Mouse (Mus musculus) heart, embryonic 11.5 days (tissue): ENCODE data around the gene Tpm3. TPM values are rescaled to one million over a fixed set of nuclear protein-coding genes. Genes with fewer than 3 reads are reported as not detected.

Source experiments
- ATAC-seq: fragments of 200-750 bp; cut with Nextera tagmentation; replicated peaks from 2 replicates; pipeline ENCODE4 v1.8.0; 2017; ENCODE audit warnings: moderate library complexity; ENCODE audit not compliant: insufficient number of reproducible peaks, low FRiP score, low TSS enrichment
- H3K27ac ChIP-seq: fragments of 300-500 bp; sonication (generic); 2 replicates; pipeline ENCODE4 v1.5.1; 2014; ENCODE audit warnings: mild to moderate bottlenecking, low read depth, low read length
- H3K27me3 ChIP-seq: fragments of 300-500 bp; sonication (generic); 2 replicates; pipeline ENCODE4 v1.6.1; 2014; ENCODE audit warnings: mild to moderate bottlenecking, low read length, mixed read lengths; ENCODE audit not compliant: control insufficient read depth, insufficient read depth
- H3K36me3 ChIP-seq: fragments of 300-500 bp; sonication (generic); 2 replicates; pipeline ENCODE4 v1.6.1; 2014; ENCODE audit warnings: mild to moderate bottlenecking, low read length, moderate library complexity, mixed read lengths; ENCODE audit not compliant: control insufficient read depth, insufficient read depth
- H3K4me1 ChIP-seq: fragments of 300-500 bp; sonication (generic); 2 replicates; pipeline ENCODE4 v1.6.1; 2014; ENCODE audit warnings: low read length; ENCODE audit not compliant: control insufficient read depth, insufficient read depth
- H3K4me2 ChIP-seq: fragments of 300-500 bp; sonication (generic); 2 replicates; pipeline ENCODE4 v1.6.1; 2014; ENCODE audit warnings: mild to moderate bottlenecking, moderate library complexity
- H3K4me3 ChIP-seq: fragments of 300-500 bp; sonication (generic); 2 replicates; pipeline ENCODE4 v1.5.1; 2014; ENCODE audit warnings: low read depth, low read length
- H3K9ac ChIP-seq: fragments of 300-500 bp; sonication (generic); 2 replicates; pipeline ENCODE4 v1.6.1; 2014; ENCODE audit warnings: mild to moderate bottlenecking, low read depth, low read length, moderate library complexity
- H3K9me3 ChIP-seq: fragments of 300-500 bp; sonication (generic); replicated peaks from 2 replicates; pipeline ENCODE4 v1.6.1; 2016; ENCODE audit warnings: low read length; ENCODE audit not compliant: control insufficient read depth
- WGBS: fragments of 180-500 bp; shearing (Covaris S2); extraction: QIAGEN DNeasy Blood & Tissue Kit; methylation state at CpG from one replicate; pipeline ENCODE4 v1.1.7; 2014; ENCODE audit not compliant: insufficient replicate concordance; 5-methylcytosine and 5-hydroxymethylcytosine counted together
- microRNA counts: library from miRNA; unstranded; fragments of <30 nt; microRNA quantifications from one replicate; lab custom pipeline; 2015
- microRNA-seq: library from miRNA; unstranded; fragments of <30 nt; microRNA quantifications from one replicate; pipeline ENCODE4, GENCODE M21; 2016; ENCODE audit warnings: borderline number of aligned reads
- polyA plus RNA-seq: library from polyadenylated mRNA; unstranded; fragments of >200 nt; fragmentation: Nextera tagmentation; extraction: Ambion mirVana; gene quantifications from 2 replicates; pipeline ENCODE4 v1.2.1, GENCODE M21; 2014

The Tpm3 gene
- polyA plus RNA-seq, 1 experiment from 2014 or later = 352 TPM

DNA sequence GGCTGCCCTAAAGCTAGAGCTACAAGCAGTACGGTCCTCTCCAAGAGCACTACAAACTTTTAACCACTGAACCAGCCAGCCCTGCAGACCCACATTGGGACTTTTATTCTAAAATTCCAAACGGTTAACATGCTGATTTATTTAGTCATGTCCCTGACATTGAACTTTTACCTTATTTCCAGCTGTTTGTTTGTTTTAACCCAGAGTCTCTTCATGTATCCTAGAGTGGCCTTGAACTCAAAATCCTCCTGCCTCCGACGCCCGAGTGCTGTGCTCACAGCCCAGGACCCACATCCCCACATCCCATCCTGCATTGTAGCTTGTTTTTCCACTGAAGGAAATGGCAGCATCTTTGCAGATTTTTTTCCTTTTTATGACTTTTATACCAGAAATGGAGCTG is 62.5 kb downstream of the Tpm3 start:
- Histone ChIP-seq H3K9me3 (no peaks in the 10 kb centered on the region), H3K4me2 (no peak overlapping the region), H3K36me3 (no peaks in the 10 kb centered on the region), H3K4me3 (no peak overlapping the region), H3K27me3 (no peaks in the 10 kb centered on the region), H3K27ac (no peak overlapping the region), H3K9ac (no peak overlapping the region), H3K4me1 (0 out of 2 replicates have a peak, but pooled peaks cover 2% of the 10 kb centered on the region)
- no peak for ATAC-seq
- WGBS = 81% methylated on average over 5 of the region's 5 CpGs

DNA sequence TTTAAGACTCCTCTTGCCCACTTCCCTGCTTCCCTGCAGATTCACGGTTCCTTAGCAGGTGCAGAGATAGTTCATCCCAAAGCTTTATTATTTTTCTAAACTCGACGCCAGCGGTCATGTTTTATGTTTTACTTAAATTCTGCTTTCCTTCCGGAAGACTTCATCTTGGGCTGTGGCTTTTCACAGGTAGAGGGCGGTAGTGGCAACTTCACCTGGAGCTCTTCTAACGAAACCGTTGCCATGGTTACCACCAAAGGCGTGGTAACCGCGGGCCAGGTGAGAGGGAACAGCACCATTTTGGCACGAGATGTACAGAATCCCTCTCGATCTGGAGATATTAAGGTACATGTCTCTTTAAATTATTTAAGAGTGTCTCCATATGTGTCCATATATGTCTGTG is 64.2 kb downstream of the Tpm3 start:
- H3K9ac ChIP-seq = no peak overlapping the region
- no peaks in the 10 kb centered on the region for H3K36me3 ChIP-seq
- H3K4me1 ChIP-seq = 0 out of 2 replicates have a peak, but pooled peaks cover 2% of the 10 kb centered on the region
- ATAC-seq = no peak
- H3K4me3 ChIP-seq = no peak overlapping the region
- no peak overlapping the region for H3K4me2 ChIP-seq
- H3K9me3 ChIP-seq = no peaks in the 10 kb centered on the region
- 31% methylated on average over 13 of the region's 13 CpGs for WGBS
- H3K27ac ChIP-seq = no peak overlapping the region
- H3K27me3 ChIP-seq = no peaks in the 10 kb centered on the region

DNA sequence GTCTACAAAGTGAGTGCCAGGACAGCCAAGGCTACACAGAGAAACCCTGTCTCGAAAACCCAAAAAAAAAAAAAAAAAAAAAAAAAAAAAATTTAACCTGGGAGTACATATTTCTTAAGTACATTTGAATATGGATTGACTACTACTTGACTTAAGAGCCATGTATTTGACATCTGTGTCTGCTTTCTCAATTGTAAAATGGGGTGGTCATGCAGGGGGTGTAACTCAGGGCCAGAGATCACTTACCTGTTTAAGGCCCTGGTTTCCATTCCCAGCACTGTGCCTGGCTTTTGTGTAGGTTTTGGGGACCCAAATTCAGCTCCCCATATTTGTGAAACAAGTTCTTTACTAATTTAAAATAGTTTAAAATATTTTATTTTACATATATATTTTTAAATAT is 65.2 kb downstream of the Tpm3 start:
- Histone ChIP-seq H3K9ac (no peak overlapping the region), H3K27me3 (no peaks in the 10 kb centered on the region), H3K27ac (no peak overlapping the region), H3K36me3 (no peaks in the 10 kb centered on the region), H3K9me3 (no peaks in the 10 kb centered on the region), H3K4me3 (no peak overlapping the region), H3K4me1 (0 out of 2 replicates have a peak, but pooled peaks cover 2% of the 10 kb centered on the region), H3K4me2 (no peak overlapping the region)
- 89% methylated on average over 1 of the region's 1 CpGs for WGBS
- ATAC-seq = no peak

DNA sequence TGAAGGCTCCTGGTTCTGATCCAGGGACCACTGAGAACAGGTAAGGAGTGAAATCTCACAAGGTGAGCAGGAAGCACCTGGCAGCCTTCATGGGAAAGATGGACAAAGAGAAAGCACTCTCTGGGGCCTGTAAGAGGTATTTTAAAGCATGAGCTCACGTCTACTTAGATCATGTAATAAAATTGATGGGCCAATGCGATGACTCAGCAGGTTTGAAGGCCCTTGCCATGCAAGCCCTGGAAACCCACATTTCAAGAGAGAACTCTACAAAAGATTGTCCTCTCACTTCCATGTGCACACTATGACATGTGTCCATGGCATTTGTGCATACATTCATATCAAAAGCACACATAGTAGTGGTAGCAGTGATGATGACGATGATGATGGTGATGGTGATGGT is 67.5 kb downstream of the Tpm3 start:
- no peak overlapping the region for H3K4me2 ChIP-seq
- no peak overlapping the region for H3K9ac ChIP-seq
- H3K36me3 ChIP-seq = no peaks in the 10 kb centered on the region
- H3K4me3 ChIP-seq = no peak overlapping the region
- 89% methylated on average over 3 of the region's 3 CpGs for WGBS
- H3K27me3 ChIP-seq = no peaks in the 10 kb centered on the region
- no peaks in the 10 kb centered on the region for H3K9me3 ChIP-seq
- ATAC-seq = no peak
- H3K27ac ChIP-seq = no peak overlapping the region
- H3K4me1 ChIP-seq = no peaks in the 10 kb centered on the region

DNA sequence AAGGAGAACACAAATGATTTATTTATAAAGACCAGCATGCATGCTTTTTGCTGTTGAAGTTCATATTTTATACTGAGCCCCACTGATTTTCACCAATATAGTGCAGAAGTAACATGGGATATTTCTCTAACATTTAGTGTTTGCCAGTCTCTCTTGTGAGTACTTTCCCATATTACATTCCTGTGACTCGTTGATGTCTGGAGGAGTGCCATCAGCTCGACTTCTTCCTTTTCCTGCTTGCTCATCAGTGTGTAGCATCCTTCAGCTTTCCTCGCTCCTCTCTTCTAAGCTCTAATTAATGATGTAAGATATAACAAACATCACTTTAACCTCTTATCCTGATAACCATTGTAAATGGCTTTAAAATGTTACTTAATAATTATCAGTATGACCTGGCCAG is 73.0 kb downstream of the Tpm3 start:
- WGBS = 70% methylated on average over 3 of the region's 3 CpGs
- Histone ChIP-seq H3K9me3 (no peaks in the 10 kb centered on the region), H3K4me2 (no peak overlapping the region), H3K27me3 (no peaks in the 10 kb centered on the region), H3K4me1 (no peaks in the 10 kb centered on the region), H3K36me3 (no peaks in the 10 kb centered on the region), H3K9ac (no peak overlapping the region), H3K4me3 (no peak overlapping the region), H3K27ac (no peak overlapping the region)
- ATAC-seq = no peak

DNA sequence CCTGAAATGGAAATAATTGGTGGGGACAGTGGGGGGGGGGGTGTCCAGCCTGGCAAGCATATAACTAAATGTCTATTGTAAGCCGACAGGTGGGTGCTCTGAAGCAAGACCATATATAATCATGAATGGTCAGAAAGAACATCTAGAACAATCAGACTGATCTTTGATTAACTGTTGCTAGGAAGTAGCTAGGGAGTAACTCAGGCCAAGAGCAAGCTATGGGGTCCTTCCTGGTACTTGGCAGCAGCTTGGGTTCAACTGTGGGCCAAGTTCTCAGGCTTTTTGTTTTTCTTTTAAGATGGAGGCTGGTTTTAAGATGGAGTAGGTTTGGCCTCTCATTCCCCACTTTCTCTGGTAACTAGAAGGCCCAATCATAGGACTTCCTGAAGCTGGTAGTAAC is 74.2 kb downstream of the Tpm3 start:
- Histone ChIP-seq H3K27ac (no peak overlapping the region), H3K27me3 (no peaks in the 10 kb centered on the region), H3K9me3 (no peaks in the 10 kb centered on the region), H3K4me2 (no peak overlapping the region), H3K4me1 (no peaks in the 10 kb centered on the region), H3K4me3 (no peak overlapping the region), H3K9ac (no peak overlapping the region), H3K36me3 (no peaks in the 10 kb centered on the region)
- 89% methylated on average over 1 of the region's 1 CpGs for WGBS
- ATAC-seq = no peak

MicroRNAs encoded within 50 kb of the gene (microRNA counts, 519-probe panel; counts per million panel counts)
- microRNA mmu-miR-190b (lab: Ali Mortazavi, UCI) = 5,456 counts per million, percentile 60 among the panel's probes with 10 or more counts

Small RNAs within 50 kb of the gene (microRNA-seq; reads per million reads assigned to microRNA genes)
- 16.0 reads per million, percentile 48 among the genes with 10 or more reads in this experiment for gene Mir190b

Other genes with a start within 250 kb of the Tpm3 start
- 6.7 and 6.9 TPM in 2 replicates for gene She, start 241.3 kb upstream of the Tpm3 start, polyA plus RNA-seq
- 0.08 and 0.23 TPM in 2 replicates for gene Il6ra, start 159.5 kb upstream of the Tpm3 start, polyA plus RNA-seq
- gene Atp8b2, start 109.1 kb upstream of the Tpm3 start, polyA plus RNA-seq = 11.2 and 13.8 TPM in 2 replicates
- gene Hax1, start 73.9 kb upstream of the Tpm3 start, polyA plus RNA-seq = 91.0 and 101 TPM in 2 replicates
- 158 and 165 TPM in 2 replicates for gene 4933434E20Rik, start 21.0 kb upstream of the Tpm3 start, polyA plus RNA-seq
- gene Ubap2l, start 20.0 kb upstream of the Tpm3 start, polyA plus RNA-seq = 186 and 195 TPM in 2 replicates
- 0.60 and 0.61 TPM in 2 replicates for gene Nup210l, start 31.5 kb downstream of the Tpm3 start, polyA plus RNA-seq
- 1,012 and 1,016 TPM in 2 replicates for gene Rps27, start 141.0 kb downstream of the Tpm3 start, polyA plus RNA-seq
- gene Rab13, start 141.0 kb downstream of the Tpm3 start, polyA plus RNA-seq = 16.6 and 21.8 TPM in 2 replicates
- gene Jtb, start 158.9 kb downstream of the Tpm3 start, polyA plus RNA-seq = 90.7 and 95.8 TPM in 2 replicates
- 2.3 and 2.6 TPM in 2 replicates for gene Creb3l4, start 170.9 kb downstream of the Tpm3 start, polyA plus RNA-seq
- 74.0 and 80.8 TPM in 2 replicates for gene Slc39a1, start 175.5 kb downstream of the Tpm3 start, polyA plus RNA-seq
- 7.5 and 11.6 TPM in 2 replicates for gene Crtc2, start 181.5 kb downstream of the Tpm3 start, polyA plus RNA-seq
- 4.1 and 4.4 TPM in 2 replicates for gene Dennd4b, start 192.5 kb downstream of the Tpm3 start, polyA plus RNA-seq
- gene Gatad2b, start 220.5 kb downstream of the Tpm3 start, polyA plus RNA-seq = 8.4 and 14.3 TPM in 2 replicates